Mouse (Mus musculus): ENCODE data around the gene Rhag.

Gene Rhag

GRCm38 (mm10) chr17:40875568-40875967 is 64.6 kb downstream of the Rhag start:
- no peak for DNase-seq

- DNase-seq = no peak
These were observed 66.8 kb downstream of the Rhag start for GRCm38 (mm10) chr17:40877741-40878140.

GRCm38 (mm10) chr17:40879528-40879923 is 68.6 kb downstream of the Rhag start:
- no peak for DNase-seq

GRCm38 (mm10) chr17:40879924-40880691 is 69.2 kb downstream of the Rhag start, which contains the start of gene 9130008F23Rik:
Gene 9130008F23Rik (minus strand): TSS chr17:40880559.
- peak; percentile 55 for DNase-seq

- no peak for DNase-seq
These were observed 71.2 kb downstream of the Rhag start for GRCm38 (mm10) chr17:40882172-40882571.

GRCm38 (mm10) chr17:40885155-40885554 is 74.2 kb downstream of the Rhag start:
- no peak for DNase-seq

- DNase-seq = no peak
These were observed 77.1 kb downstream of the Rhag start for GRCm38 (mm10) chr17:40887849-40888536.

Data from kidney, adult 18-20 months (tissue).